Mouse (Mus musculus): ENCODE measurements at regions not wholly inside any gene's neighbourhood (a gene's known extent, or its start where the extent isn't known, plus 50 kb on each side); places are given as distances from the start of the nearest gene placed in this dataset.
A peak's percentile ranks its signal among the peaks of the same experiment; 100 is the strongest.
"Not testable (repeated sequence)": the region's sequence is repeated elsewhere in the genome, so short reads cannot be mapped to it uniquely, and the experiment has no call there.

DNA sequence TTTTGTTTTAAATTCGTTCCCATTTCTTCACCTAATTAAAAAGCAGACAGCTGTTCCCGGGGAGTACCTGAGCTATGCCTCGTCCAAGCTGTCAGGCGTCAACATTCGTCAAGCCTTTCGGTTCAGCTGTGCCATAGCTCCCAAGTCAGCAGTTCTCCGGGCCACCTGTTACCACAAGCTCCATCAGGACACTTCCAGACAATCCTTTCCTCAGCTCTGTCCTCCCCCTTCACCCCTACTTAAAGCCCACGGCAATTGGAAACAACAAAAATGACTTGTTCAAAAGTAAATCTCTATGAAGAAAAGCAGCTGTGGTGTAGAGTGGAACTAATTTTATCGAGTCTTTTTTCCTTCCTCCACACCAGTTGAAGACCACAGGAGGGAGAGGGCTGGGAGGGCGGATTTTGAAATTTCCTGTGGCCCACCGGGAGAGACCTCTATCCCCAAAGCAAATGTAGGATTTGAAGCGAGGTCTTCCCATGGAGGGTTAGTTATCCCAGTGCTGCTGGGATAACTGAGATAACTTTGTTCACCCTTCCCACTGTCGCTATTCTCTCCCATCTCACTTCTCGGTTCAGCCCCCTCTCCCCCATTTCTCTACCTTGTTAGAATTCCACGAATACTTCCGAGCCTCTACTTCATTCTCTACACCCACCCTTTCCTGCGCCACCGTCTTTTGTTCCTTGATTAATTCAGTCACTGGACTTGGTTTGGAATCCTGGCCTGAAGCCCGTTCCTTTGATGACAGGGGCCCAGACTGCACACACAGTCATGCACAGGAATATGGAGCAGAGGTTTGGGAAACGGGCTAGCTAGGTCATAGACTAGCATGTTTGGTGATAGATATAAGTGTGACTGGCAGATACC, 193.1 kb upstream of the Ccdc54 start:
- intact Hi-C loops (cut with DNase I): no loop called here
- no peak for DNase-seq (ENCODE audit: low spot score)

- DNase-seq (ENCODE audit: low spot score): no peak
- intact Hi-C loops (cut with DNase I): no loop called here
Observed at GRCm38 (mm10) chr16:50783240-50783639, 192.3 kb upstream of the Ccdc54 start.

- intact Hi-C loops (cut with DNase I): no loop called here
- no peak for DNase-seq (ENCODE audit: low spot score)
Observed at GRCm38 (mm10) chr16:50779030-50779784, 188.3 kb upstream of the Ccdc54 start.

DNA sequence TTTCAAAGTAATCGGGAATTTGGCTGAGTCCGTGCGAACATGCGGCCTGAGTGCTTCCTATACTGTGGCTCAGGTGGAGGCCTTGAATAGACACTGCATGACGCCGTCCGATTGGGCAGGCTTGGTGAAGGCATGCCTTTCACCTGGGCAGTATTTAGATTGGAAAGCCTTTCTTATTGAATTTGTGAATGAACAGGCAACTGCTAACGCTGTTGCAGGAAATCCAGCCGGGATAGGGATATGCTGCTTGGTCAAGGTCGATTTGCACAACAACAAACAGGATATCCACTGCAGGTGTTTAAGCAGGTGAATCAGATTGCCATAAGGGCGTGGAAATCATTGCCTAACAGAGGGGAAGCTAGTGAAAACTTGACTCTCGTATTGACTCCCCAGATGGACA, 183.7 kb upstream of the Ccdc54 start:
- DNase-seq (ENCODE audit: low spot score); intact Hi-C loops (cut with DNase I): not testable (repeated sequence)

DNA sequence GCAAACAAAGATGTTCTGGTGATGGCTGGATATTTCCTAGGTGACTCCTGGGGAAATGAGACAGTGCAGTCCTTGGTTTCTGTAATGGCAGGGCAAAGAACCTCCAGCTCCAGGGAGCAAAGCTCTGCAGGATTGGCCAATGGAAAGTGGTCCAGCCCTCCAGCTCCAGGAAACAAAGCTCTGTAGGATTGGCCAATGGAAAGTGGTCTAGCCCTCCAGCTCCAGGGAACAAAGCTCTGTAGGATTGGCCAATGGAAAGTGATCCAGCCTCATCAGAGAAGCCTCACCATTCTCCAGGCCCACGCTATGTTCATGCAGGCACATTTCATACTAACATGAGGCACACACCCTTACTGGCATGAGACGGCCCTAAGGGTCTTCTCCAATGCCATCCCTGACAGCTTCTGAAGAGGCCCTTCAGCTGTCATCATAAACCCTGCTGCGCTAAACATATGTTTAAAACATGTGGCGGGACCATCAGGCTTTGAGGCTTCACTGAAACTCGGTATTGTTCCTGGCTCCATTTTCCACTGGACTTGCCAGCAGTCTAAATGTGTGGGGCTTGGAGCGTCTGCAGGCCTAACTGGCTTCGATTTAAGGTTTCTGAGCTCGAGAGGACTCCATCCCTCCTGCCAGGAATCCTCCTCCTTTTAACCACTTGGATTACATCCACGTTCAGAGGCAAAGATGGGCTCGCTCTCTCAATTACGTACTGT, 175.3 kb upstream of the Ccdc54 start:
- intact Hi-C loops (cut with DNase I): no loop called here
- DNase-seq (ENCODE audit: low spot score): no peak

DNA sequence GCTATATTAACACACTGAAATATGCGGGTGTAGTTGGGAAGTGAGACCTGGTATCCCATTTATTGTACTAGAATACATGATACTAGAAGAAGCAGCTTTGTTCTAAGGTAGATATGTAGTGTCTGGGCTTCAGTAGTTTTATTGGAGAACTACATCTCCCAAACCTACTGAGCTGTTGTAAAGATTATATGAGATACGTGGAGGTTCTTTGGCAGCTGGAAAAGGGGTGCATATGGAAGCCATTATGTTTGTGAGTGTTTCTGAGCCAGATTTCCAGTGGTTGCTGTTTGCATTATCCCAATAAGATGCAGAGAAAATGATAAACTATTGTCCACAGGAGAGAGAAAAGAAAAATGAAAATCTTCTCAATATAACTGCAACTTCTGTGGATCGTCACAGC, 171.1 kb upstream of the Ccdc54 start:
- DNase-seq (ENCODE audit: low spot score): no peak
- intact Hi-C loops (cut with DNase I): no loop called here

- intact Hi-C loops (cut with DNase I): loop anchor here (5.0 kb wide), 1 partner anchor 508 kb away; no protein-coding TSS in a partner anchor
Observed at GRCm38 (mm10) chr16:50759979-50760378, 169.0 kb upstream of the Ccdc54 start.

DNA sequence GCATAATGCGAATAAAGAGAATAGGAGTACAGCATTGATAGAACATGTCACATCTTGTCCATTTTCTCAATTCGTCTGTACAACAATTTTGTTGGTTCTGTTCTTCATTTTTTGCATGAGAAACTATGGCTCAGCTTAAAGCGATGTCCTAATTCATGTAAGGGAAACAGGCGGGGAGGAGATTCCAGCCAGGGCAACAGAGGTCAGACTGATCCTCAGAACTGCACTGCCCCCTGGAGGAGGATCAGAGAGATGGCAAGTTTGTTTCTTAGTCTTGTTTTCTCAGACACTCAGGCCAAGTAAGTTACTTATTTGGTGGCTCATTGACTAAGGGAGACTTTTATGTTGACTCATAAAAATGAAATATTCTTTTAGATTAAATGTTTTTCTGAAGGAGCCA, 165.7 kb upstream of the Ccdc54 start:
- intact Hi-C loops (cut with DNase I): loop anchor here (5.0 kb wide), 1 partner anchor 504 kb away; no protein-coding TSS in a partner anchor
- no peak for DNase-seq (ENCODE audit: low spot score)

More at GRCm38 (mm10) chr16:50759979-50760378, 169.0 kb upstream of the Ccdc54 start:
- no peak for DNase-seq (ENCODE audit: low spot score)

DNA sequence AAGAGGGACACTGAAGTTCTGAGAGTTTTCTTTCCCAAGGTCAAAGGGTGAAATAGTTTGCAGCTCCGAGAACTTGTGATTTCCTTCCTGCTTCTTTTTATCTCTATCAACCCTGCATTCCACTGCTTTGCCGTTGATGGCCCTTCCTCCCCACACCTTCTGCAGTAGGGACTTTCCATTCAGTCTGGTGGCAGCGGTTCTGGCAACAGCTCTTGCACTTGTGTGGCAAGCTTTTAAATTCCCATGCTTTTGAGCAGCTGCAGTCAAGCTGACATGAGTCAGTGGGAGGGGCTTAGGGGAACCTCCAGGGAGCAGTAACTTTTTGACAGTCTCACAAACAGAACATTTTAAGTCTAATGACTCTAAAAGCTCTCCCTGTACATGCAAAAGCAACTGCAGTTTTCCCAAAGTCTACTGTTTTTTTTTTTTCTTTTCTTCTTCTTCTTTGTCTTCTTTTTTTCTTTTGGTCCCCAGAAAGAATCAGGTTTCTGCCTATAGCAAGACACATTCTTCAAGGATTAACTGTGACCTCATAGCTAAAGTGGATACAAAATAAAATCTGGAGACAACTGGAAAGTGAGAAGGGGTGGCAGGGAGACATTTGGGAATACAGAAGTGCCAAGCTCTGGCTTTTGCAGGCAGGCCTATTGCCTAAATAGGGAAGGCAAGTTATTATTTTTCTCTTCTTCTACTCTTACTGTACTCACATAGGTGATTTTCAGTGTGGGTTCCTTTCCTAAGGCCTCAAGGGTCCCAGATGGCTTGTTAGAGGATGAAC, 162.8 kb upstream of the Ccdc54 start:
- peak; percentile 43 for DNase-seq (ENCODE audit: low spot score)
- intact Hi-C loops (cut with DNase I): no loop called here

DNA sequence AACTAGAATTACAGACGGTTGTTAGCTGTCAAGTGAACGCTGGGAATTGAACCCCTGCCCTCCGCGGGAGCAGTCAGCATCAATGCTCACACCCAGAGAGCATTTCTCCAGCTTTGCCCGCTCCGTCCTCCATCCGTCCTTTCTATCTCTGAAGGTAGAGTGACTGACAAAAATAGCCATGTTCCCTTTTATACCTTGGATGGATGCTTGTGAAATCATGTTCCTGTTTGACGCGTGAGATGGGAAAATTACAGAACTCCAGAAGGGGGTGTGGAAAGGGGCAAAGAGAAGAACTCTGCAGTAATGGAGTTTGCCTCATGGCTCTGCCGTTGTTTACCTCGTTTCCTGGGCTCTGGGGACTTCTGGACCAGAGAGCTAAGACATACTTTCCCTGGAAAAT, 162.1 kb upstream of the Ccdc54 start:
- no peak for DNase-seq (ENCODE audit: low spot score)
- intact Hi-C loops (cut with DNase I): no loop called here

- intact Hi-C loops (cut with DNase I): no loop called here
- DNase-seq (ENCODE audit: low spot score): no peak
Observed at GRCm38 (mm10) chr16:50752277-50752600, 161.3 kb upstream of the Ccdc54 start.

- intact Hi-C loops (cut with DNase I): no loop called here
- no peak for DNase-seq (ENCODE audit: low spot score)
Observed at GRCm38 (mm10) chr16:50751495-50752276, 160.7 kb upstream of the Ccdc54 start.

- intact Hi-C loops (cut with DNase I): no loop called here
- no peak for DNase-seq (ENCODE audit: low spot score)
Observed at GRCm38 (mm10) chr16:50747698-50748097, 156.7 kb upstream of the Ccdc54 start.

GRCm38 (mm10) chr16:50745723-50746122, 154.8 kb upstream of the Ccdc54 start:
- intact Hi-C loops (cut with DNase I): no loop called here

GRCm38 (mm10) chr16:50737396-50737843, 146.5 kb upstream of the Ccdc54 start:
- DNase-seq (ENCODE audit: low spot score): no peak
- intact Hi-C loops (cut with DNase I): loop anchor here (2.0 to 10.0 kb wide), 7 partner anchors 207 to 1243 kb away; no protein-coding TSS in a partner anchor

More at GRCm38 (mm10) chr16:50745723-50746122, 154.8 kb upstream of the Ccdc54 start:
- DNase-seq (ENCODE audit: low spot score): no peak

DNA sequence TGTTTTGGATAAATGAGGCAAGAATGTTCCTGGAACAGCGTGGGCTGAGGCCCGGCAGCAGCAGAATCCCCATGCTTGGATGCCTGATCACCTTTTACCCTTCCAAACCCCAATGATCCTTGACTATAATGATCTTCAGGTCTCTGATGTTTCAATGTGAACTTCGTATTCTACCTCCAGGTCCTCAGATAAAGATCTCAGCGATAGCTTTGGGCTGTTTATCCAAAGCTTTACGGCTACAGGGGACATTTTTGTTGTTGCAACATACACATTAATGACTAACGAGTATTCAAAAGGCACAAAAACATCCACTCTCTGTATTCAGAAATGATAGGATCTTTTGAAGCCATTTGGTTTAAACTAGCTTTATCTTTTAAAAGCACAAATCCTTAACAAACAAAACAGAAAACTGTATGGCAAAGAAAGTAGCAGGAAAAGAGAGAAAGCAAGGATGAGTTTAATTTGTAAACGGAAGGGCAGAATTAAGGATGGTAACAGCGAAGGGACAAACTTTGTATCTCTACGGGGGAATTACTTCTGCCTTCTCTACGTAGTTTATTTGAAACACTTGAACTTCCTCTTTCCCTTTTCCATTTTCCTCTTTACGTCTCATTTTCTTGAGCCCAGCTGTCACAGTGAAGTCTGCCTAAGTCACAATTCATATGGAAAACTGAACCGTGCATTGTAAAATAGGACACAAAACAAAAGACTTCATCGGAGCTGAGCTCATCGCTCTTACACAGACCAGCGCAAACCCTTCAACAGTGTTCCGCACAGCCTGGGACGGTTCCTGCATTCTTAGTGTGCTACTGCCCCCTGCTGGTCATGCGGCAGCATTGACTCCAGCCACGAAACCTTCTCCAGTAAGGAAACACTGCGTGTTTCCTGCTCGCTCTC, 145.4 kb upstream of the Ccdc54 start:
- intact Hi-C loops (cut with DNase I): loop anchor here (1.0 to 10.0 kb wide), 8 partner anchors 206 to 1242 kb away; no protein-coding TSS in a partner anchor
- DNase-seq (ENCODE audit: low spot score): peak; percentile 71

DNA sequence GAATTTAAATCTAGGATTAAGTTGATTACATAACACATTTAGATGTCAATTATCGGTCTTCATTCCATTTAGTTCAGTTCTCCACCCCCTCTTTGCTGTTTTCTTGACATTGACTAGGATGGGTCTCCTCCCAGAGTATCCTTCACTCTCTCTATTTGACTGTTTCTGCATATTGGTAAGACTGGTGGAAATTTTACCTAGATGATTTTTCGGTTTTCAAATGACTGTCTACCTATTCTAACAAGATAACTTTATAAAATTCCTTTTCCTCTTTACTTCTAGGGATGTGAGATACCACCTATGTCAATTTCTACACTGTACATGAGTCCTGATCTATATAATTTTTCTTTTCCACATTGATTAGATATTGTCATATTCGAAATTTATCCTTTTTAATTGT, 142.4 kb upstream of the Ccdc54 start:
- DNase-seq (ENCODE audit: low spot score): no peak
- intact Hi-C loops (cut with DNase I): loop anchor here (10.0 kb wide), 2 partner anchors 689 to 1239 kb away; no protein-coding TSS in a partner anchor
